18 mouse cellular contexts compared by ENCODE assay signal in genomic region chr10:95213311-95213710, GRCm38 (mm10).
DNase-seq lines count a peak whose midpoint lies in the region; ATAC-seq and TF ChIP-seq lines count a peak whose summit lies in the region.
"Had no signal": no experiment of that assay in that cellular context is flagged by ENCODE, and none has a peak within 500 bp of the region (broad histone marks: within the 10 kb centered on the region; RNA-seq: fewer than 3 reads in every experiment).

No protein-coding gene starts in this region.

- CTCF ChIA-PET in Patski (lab: Charles Lee): interaction anchor here (0.7 kb wide), 2 partner anchors 17 to 181 kb away, joined by 3 read pairs; no protein-coding TSS in a partner anchor

- H3K4me2 ChIP-seq in heart, embryonic 12.5 days: peak overlapping the region; percentile 35
- H3K4me2 ChIP-seq in midbrain, embryonic 15.5 days: no peak overlapping the region
- H3K4me2 ChIP-seq: embryonic facial prominence, embryonic 12.5 days; forebrain, embryonic 15.5 days; heart, embryonic 15.5 days; hindbrain, embryonic 15.5 days had no signal

- no peak for TF ChIP-seq CTCF in heart, adult 2 months (IDR thresholded peaks at IDR 0.05)
- TF ChIP-seq CTCF in Patski (IDR thresholded peaks at IDR 0.05): no peak

- 48% methylated on average over 8 of the region's 8 CpGs for WGBS in heart, embryonic 12.5 days
- WGBS in heart, adult 2 months: 67% methylated on average over 8 of the region's 8 CpGs
- 95% methylated on average over 8 of the region's 8 CpGs for WGBS in midbrain, embryonic 10.5 days
- WGBS in midbrain, embryonic 15.5 days: 94% methylated on average over 8 of the region's 8 CpGs

- DNase-seq in heart, adult 2 months: no peak
- no peak for DNase-seq in midbrain, embryonic 10.5 days (ENCODE audit: low spot score)
- DNase-seq in Patski (ENCODE audit: low read depth, low spot score): peak; percentile 20
- DNase-seq in layer of hippocampus, postnatal 36 days: no peak
- no peak for DNase-seq in cerebellum, postnatal 4 days (ENCODE audit: low spot score in 2 of 2)
- DNase-seq: adrenal gland, postnatal 10 days; cerebellum, adult 11 months; cerebellum, adult 8-10 months; cerebellum, postnatal 14 days; heart, postnatal 36 days; kidney, adult 11 months; kidney, adult 9 months had no signal

- in situ Hi-C loops in Patski (cut with MboI; ENCODE audit: low pct_unique_long_range_greater_than_20kb): no loop called here

- H3K36me3 ChIP-seq in heart, embryonic 12.5 days: no peaks in the 10 kb centered on the region
- no peaks in the 10 kb centered on the region for H3K36me3 ChIP-seq in heart, adult 2 months (ENCODE audit: control insufficient read depth, insufficient read depth, low read length)
- H3K36me3 ChIP-seq in midbrain, embryonic 10.5 days: no peaks in the 10 kb centered on the region
- H3K36me3 ChIP-seq in midbrain, embryonic 15.5 days (replicated peaks): no peaks in the 10 kb centered on the region
- H3K36me3 ChIP-seq: embryonic facial prominence, embryonic 12.5 days; forebrain, embryonic 15.5 days; heart, embryonic 15.5 days; hindbrain, embryonic 15.5 days had no signal

- intact Hi-C loops in heart, adult 2 months (cut with DNase I): no loop called here

- TF ChIP-seq POLR2A in heart, adult 2 months (IDR thresholded peaks at IDR 0.05; ENCODE audit: insufficient read depth, low read depth, low read length): no peak

- peaks cover 23% of the 10 kb centered on the region for H3K4me1 ChIP-seq in heart, embryonic 12.5 days (replicated peaks)
- H3K4me1 ChIP-seq in heart, adult 2 months (ENCODE audit: control insufficient read depth, insufficient read depth, low read length): peaks cover 13% of the 10 kb centered on the region
- H3K4me1 ChIP-seq in midbrain, embryonic 10.5 days: no peaks in the 10 kb centered on the region
- no peaks in the 10 kb centered on the region for H3K4me1 ChIP-seq in midbrain, embryonic 15.5 days
- H3K4me1 ChIP-seq: hindbrain, embryonic 15.5 days had no signal

- POLR2A ChIA-PET in Patski (lab: Charles Lee): interaction anchor here (0.6 kb wide), 1 partner anchor 1693 kb away, joined by 3 read pairs; no protein-coding TSS in a partner anchor

- no peak overlapping the region for H3K4me3 ChIP-seq in heart, embryonic 12.5 days
- no peak overlapping the region for H3K4me3 ChIP-seq in heart, adult 2 months
- H3K4me3 ChIP-seq in midbrain, embryonic 10.5 days: no peak overlapping the region
- H3K4me3 ChIP-seq in midbrain, embryonic 15.5 days: no peak overlapping the region
- H3K4me3 ChIP-seq: embryonic facial prominence, embryonic 12.5 days; forebrain, embryonic 15.5 days; heart, embryonic 15.5 days; hindbrain, embryonic 15.5 days had no signal

- no peaks in the 10 kb centered on the region for H3K79me2 ChIP-seq in heart, adult 2 months (replicated peaks; ENCODE audit: control insufficient read depth, insufficient read depth, low read length)

- no peak for TF ChIP-seq EP300 in heart, adult 2 months (IDR thresholded peaks at IDR 0.05; ENCODE audit: insufficient read depth, low read depth, low read length)

- no peak overlapping the region for H3K27ac ChIP-seq in heart, embryonic 12.5 days (ENCODE audit: poor library complexity, severe bottlenecking)
- no peak overlapping the region for H3K27ac ChIP-seq in heart, adult 2 months
- H3K27ac ChIP-seq in midbrain, embryonic 10.5 days (replicated peaks): 0 out of 2 replicates have a peak overlapping the region, but pooled peaks have one; percentile 28
- no peak overlapping the region for H3K27ac ChIP-seq in midbrain, embryonic 15.5 days
- H3K27ac ChIP-seq: embryonic facial prominence, embryonic 12.5 days; forebrain, embryonic 15.5 days; heart, embryonic 15.5 days; hindbrain, embryonic 15.5 days had no signal

- H3K9ac ChIP-seq in heart, embryonic 12.5 days: no peak overlapping the region; the same call in 1 of the 2 replicates
- H3K9ac ChIP-seq in heart, adult 2 months (ENCODE audit: low read depth, low read length): no peak overlapping the region
- no peak overlapping the region for H3K9ac ChIP-seq in midbrain, embryonic 15.5 days
- H3K9ac ChIP-seq: embryonic facial prominence, embryonic 12.5 days; forebrain, embryonic 15.5 days; heart, embryonic 15.5 days; hindbrain, embryonic 15.5 days had no signal

- H3K9me3 ChIP-seq in heart, embryonic 12.5 days (replicated peaks): no peaks in the 10 kb centered on the region
- H3K9me3 ChIP-seq in midbrain, embryonic 10.5 days (replicated peaks): no peaks in the 10 kb centered on the region
- H3K9me3 ChIP-seq in midbrain, embryonic 15.5 days: no peaks in the 10 kb centered on the region
- H3K9me3 ChIP-seq: embryonic facial prominence, embryonic 12.5 days; forebrain, embryonic 15.5 days; heart, embryonic 15.5 days; hindbrain, embryonic 15.5 days had no signal

- H3K27me3 ChIP-seq in heart, embryonic 12.5 days (replicated peaks): peaks cover 34% of the 10 kb centered on the region
- H3K27me3 ChIP-seq in heart, adult 2 months (ENCODE audit: control insufficient read depth, insufficient read depth, low read length): no peaks in the 10 kb centered on the region
- H3K27me3 ChIP-seq in midbrain, embryonic 10.5 days (ENCODE audit: low read depth, poor library complexity, severe bottlenecking): no peaks in the 10 kb centered on the region
- H3K27me3 ChIP-seq in midbrain, embryonic 15.5 days (replicated peaks): no peaks in the 10 kb centered on the region
- H3K27me3 ChIP-seq in Patski: no peaks in the 10 kb centered on the region
- H3K27me3 ChIP-seq: embryonic facial prominence, embryonic 12.5 days; forebrain, embryonic 15.5 days; heart, embryonic 15.5 days; hindbrain, embryonic 15.5 days had no signal

- no peak for ATAC-seq in heart, embryonic 12.5 days (ENCODE audit: insufficient number of reproducible peaks, low FRiP score)
- no peak for ATAC-seq in midbrain, embryonic 15.5 days (replicated peaks)
- peak; percentile 76 for ATAC-seq in Patski
- ATAC-seq: forebrain, embryonic 15.5 days had no signal
